13 mouse cellular contexts compared by ENCODE assay signal in the genomic region with DNA sequence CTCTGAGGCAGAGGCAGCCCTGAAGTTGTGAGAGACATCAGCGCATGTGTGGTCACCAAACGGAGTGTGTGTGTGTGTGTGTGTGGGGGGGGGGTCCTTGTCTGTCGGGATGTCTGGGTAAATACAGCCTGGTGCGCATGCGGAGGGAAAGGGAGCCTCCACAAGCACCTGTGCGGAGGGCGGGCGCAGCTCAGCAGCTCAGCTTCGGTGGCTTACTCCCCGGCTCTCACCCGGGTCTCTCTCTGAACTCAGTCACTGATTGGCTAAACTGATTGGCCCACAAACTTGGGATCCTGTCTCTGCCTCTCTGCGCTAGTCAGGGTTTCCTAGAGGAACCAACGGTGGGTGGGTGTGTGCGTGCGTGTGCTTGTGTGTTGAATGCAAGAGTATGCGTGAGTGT. TPM values are rescaled to one million over a fixed set of nuclear protein-coding genes. Genes with fewer than 3 reads are reported as not detected.
A peak's percentile ranks its signal among the peaks of the same experiment; 100 is the strongest.
DNase-seq lines count a peak whose midpoint lies in the region; ATAC-seq and TF ChIP-seq lines count a peak whose summit lies in the region.
"Had no signal": no experiment of that assay in that cellular context is flagged by ENCODE, and none has a peak within 500 bp of the region (broad histone marks: within the 10 kb centered on the region; RNA-seq: fewer than 3 reads in every experiment).

No protein-coding gene starts in this region.

- H3K4me3 ChIP-seq in kidney, embryonic 16.5 days (ENCODE audit: low read length), result no peak overlapping the region
- no peak overlapping the region for H3K4me3 ChIP-seq in midbrain, postnatal 0 days (ENCODE audit: low read depth, low read length)
- H3K4me3 ChIP-seq: limb, embryonic 13.5 days had no signal

- no peaks in the 10 kb centered on the region for H3K36me3 ChIP-seq in kidney, embryonic 16.5 days (ENCODE audit: insufficient read depth, low read length)
- H3K36me3 ChIP-seq in midbrain, postnatal 0 days (ENCODE audit: insufficient read depth, low read length), result no peaks in the 10 kb centered on the region
- H3K36me3 ChIP-seq: limb, embryonic 13.5 days had no signal

- H3K27me3 ChIP-seq in kidney, embryonic 16.5 days (ENCODE audit: insufficient read depth, low read length), result peaks cover 19% of the 10 kb centered on the region
- peaks cover 28% of the 10 kb centered on the region; the same call in 1 of the 2 replicates for H3K27me3 ChIP-seq in midbrain, postnatal 0 days (ENCODE audit: insufficient read depth, low read length)

- DNase-seq in CD4-positive, CD25-positive, alpha-beta regulatory T cell, adult 2 months (ENCODE audit: low read depth, low spot score), result peak; percentile 24
- DNase-seq in kidney, postnatal 36 days, result no peak
- peak; percentile 47 for DNase-seq in R1 (ENCODE audit: low read depth, low spot score)
- no peak for DNase-seq in midbrain, postnatal 0 days (ENCODE audit: low spot score)
- no peak for DNase-seq in right cerebral cortex, postnatal 4 days
- DNase-seq in embryo, embryonic 10 days (ENCODE audit: low spot score), result no peak

- no peak for TF ChIP-seq CTCF in midbrain, postnatal 0 days (IDR thresholded peaks at IDR 0.05)

- no peak overlapping the region; the same call in 1 of the 2 replicates for H3K9ac ChIP-seq in kidney, embryonic 16.5 days (replicated peaks; ENCODE audit: low read length)
- H3K9ac ChIP-seq in midbrain, postnatal 0 days (replicated peaks; ENCODE audit: low read length, poor library complexity, severe bottlenecking), result no peak overlapping the region
- H3K9ac ChIP-seq: limb, embryonic 13.5 days had no signal

- H3K27ac ChIP-seq in kidney, embryonic 16.5 days (ENCODE audit: low read length), result no peak overlapping the region
- no peak overlapping the region for H3K27ac ChIP-seq in midbrain, postnatal 0 days (ENCODE audit: low read depth, low read length)
- H3K27ac ChIP-seq: limb, embryonic 13.5 days had no signal

- no peak for ATAC-seq in CD4-positive, CD25-positive, alpha-beta regulatory T cell, adult 4 months
- ATAC-seq in kidney, embryonic 16.5 days (ENCODE audit: low FRiP score, low TSS enrichment), result no peak
- no peak for ATAC-seq in midbrain, postnatal 0 days (ENCODE audit: low FRiP score)
- ATAC-seq: forebrain, embryonic 14.5 days had no signal

- H3K9me3 ChIP-seq in kidney, embryonic 16.5 days (ENCODE audit: low read length), result no peaks in the 10 kb centered on the region
- no peaks in the 10 kb centered on the region for H3K9me3 ChIP-seq in midbrain, postnatal 0 days (ENCODE audit: low read length)
- H3K9me3 ChIP-seq: limb, embryonic 13.5 days had no signal

- 18% methylated on average over 15 of the region's 16 CpGs for WGBS in kidney, embryonic 16.5 days
- 15% methylated on average over 15 of the region's 16 CpGs for WGBS in midbrain, postnatal 0 days

- peak overlapping the region; percentile 26 for H3K4me2 ChIP-seq in kidney, embryonic 16.5 days (replicated peaks; ENCODE audit: low read depth, low read length)
- peak overlapping the region; percentile 26 for H3K4me2 ChIP-seq in midbrain, postnatal 0 days (ENCODE audit: low read depth, low read length, poor library complexity, severe bottlenecking)
- H3K4me2 ChIP-seq: limb, embryonic 13.5 days had no signal

- peaks cover 5% of the 10 kb centered on the region; the same call in 1 of the 2 replicates for H3K4me1 ChIP-seq in kidney, embryonic 16.5 days (ENCODE audit: insufficient read depth, low read length)
- no peaks in the 10 kb centered on the region for H3K4me1 ChIP-seq in midbrain, postnatal 0 days (ENCODE audit: insufficient read depth, low read length)
- H3K4me1 ChIP-seq: limb, embryonic 13.5 days had no signal

RNA-seq across cellular contexts. Expression of gene Tulp1, which starts 9.5 kb away (rescaled TPM):
- polyA plus RNA-seq in CD4-positive, CD25-positive, alpha-beta regulatory T cell, adult 4 months (2017; shearing (Covaris generic)), result under 1 TPM in 1 of 2 experiments, not detected in 1; 0.34 TPM
- polyA plus RNA-seq in kidney, embryonic 16.5 days (2015; fragmentation: Nextera tagmentation; extraction: Ambion mirVana), result 6.4 and 8.7 TPM in 2 replicates
- total RNA-seq in midbrain, postnatal 0 days (2014; rRNA removed), result 0.80 and 1.0 TPM in 2 replicates
- polyA plus RNA-seq in midbrain, postnatal 0 days (2015; fragmentation: Nextera tagmentation; extraction: Ambion mirVana), result 1.1 TPM in 2 replicates
- total RNA-seq: adrenal gland, adult 18-20 months; gastrocnemius, postnatal 25 days; monocyte, adult 5-6 weeks had no signal

RNA-seq across cellular contexts. Expression of gene Tead3, which starts 23.9 kb away (rescaled TPM):
- polyA plus RNA-seq in CD4-positive, CD25-positive, alpha-beta regulatory T cell, adult 4 months (2017; shearing (Covaris generic)), result not detected
- 10.7 and 11.5 TPM in 2 replicates for polyA plus RNA-seq in kidney, embryonic 16.5 days (2015; fragmentation: Nextera tagmentation; extraction: Ambion mirVana)
- total RNA-seq in midbrain, postnatal 0 days (2014; rRNA removed), result 4.8 and 5.4 TPM in 2 replicates
- polyA plus RNA-seq in midbrain, postnatal 0 days (2015; fragmentation: Nextera tagmentation; extraction: Ambion mirVana), result 1.2 and 1.3 TPM in 2 replicates
- total RNA-seq: monocyte, adult 5-6 weeks had no signal

RNA-seq across cellular contexts. Expression of gene Rpl10a, which starts 46.2 kb away (rescaled TPM):
- polyA plus RNA-seq in CD4-positive, CD25-positive, alpha-beta regulatory T cell, adult 4 months (2017; shearing (Covaris generic)), result 100 to 1,000 TPM; 798 to 811 TPM
- polyA plus RNA-seq in kidney, embryonic 16.5 days (2015; fragmentation: Nextera tagmentation; extraction: Ambion mirVana), result 543 and 653 TPM in 2 replicates
- 810 and 1,016 TPM in 2 replicates for total RNA-seq in midbrain, postnatal 0 days (2014; rRNA removed)
- 347 and 365 TPM in 2 replicates for polyA plus RNA-seq in midbrain, postnatal 0 days (2015; fragmentation: Nextera tagmentation; extraction: Ambion mirVana)

Comparison
In these comparisons a context has a peak if more than half of its experiments do, and no peak if none do; other contexts are left out.
1. DNase-seq: peak in CD4-positive, CD25-positive, alpha-beta regulatory T cell, adult 2 months (single experiment) and R1 (single experiment); none in kidney, postnatal 36 days (0 of 2), midbrain, postnatal 0 days (single experiment), right cerebral cortex, postnatal 4 days (single experiment) and embryo, embryonic 10 days (single experiment).